Mouse (Mus musculus) midbrain, embryonic 10.5 days (tissue): ENCODE results near the gene Stx18. TPM values are rescaled to one million over a fixed set of nuclear protein-coding genes. Genes with fewer than 3 reads are reported as not detected.

Experiments
- DNase-seq: peaks from one replicate; pipeline ENCODE4 v3.0.0-alpha.2; 2017; ENCODE audit warnings: low spot score
- H3K27ac ChIP-seq: fragments of 300-500 bp; sonication (generic); replicated peaks from 2 replicates; pipeline ENCODE4 v1.5.1; 2016; ENCODE audit warnings: mild to moderate bottlenecking
- H3K27me3 ChIP-seq: fragments of 300-500 bp; sonication (generic); 2 replicates; pipeline ENCODE4 v1.6.1; 2016; ENCODE audit warnings: low read depth, mild to moderate bottlenecking; ENCODE audit not compliant: poor library complexity, severe bottlenecking
- H3K36me3 ChIP-seq: fragments of 300-500 bp; sonication (generic); 2 replicates; pipeline ENCODE4 v1.6.1; 2016; ENCODE audit warnings: mild to moderate bottlenecking, moderate library complexity
- H3K4me1 ChIP-seq: fragments of 300-500 bp; sonication (generic); 2 replicates; pipeline ENCODE4 v1.6.1; 2016
- H3K4me3 ChIP-seq: fragments of 300-500 bp; sonication (generic); 2 replicates; pipeline ENCODE4 v1.5.1; 2016; ENCODE audit warnings: mild to moderate bottlenecking, moderate library complexity
- H3K9me3 ChIP-seq: fragments of 300-500 bp; sonication (generic); replicated peaks from 2 replicates; pipeline ENCODE4 v1.6.1; 2016; ENCODE audit warnings: mild to moderate bottlenecking
- WGBS: fragments of 180-500 bp; shearing (Covaris S2); methylation state at CpG from one replicate; pipeline ENCODE4 v1.1.7; 2016; 5-methylcytosine and 5-hydroxymethylcytosine counted together
- polyA plus RNA-seq: library from polyadenylated mRNA; unstranded; fragments of >200 nt; fragmentation: Nextera tagmentation; extraction: Ambion mirVana; gene quantifications from 2 replicates; pipeline ENCODE4 v1.2.1, GENCODE M21; 2016

Gene Stx18
- polyA plus RNA-seq, 1 experiment from 2014 or later = 55.8 TPM

GRCm38 (mm10) chr5:38114526-38114925 lies 76.0 kb downstream of the Stx18 start:
- H3K4me1 ChIP-seq = no peaks in the 10 kb centered on the region
- H3K27me3 ChIP-seq = no peaks in the 10 kb centered on the region
- H3K36me3 ChIP-seq = peaks cover 43% of the 10 kb centered on the region
- no peak overlapping the region for H3K27ac ChIP-seq
- DNase-seq = no peak
- 96% methylated on average over 2 of the region's 2 CpGs for WGBS
- no peaks in the 10 kb centered on the region for H3K9me3 ChIP-seq
- H3K4me3 ChIP-seq = no peak overlapping the region

GRCm38 (mm10) chr5:38117056-38117455 lies 78.5 kb downstream of the Stx18 start:
- DNase-seq = no peak
- no peaks in the 10 kb centered on the region for H3K9me3 ChIP-seq
- no peaks in the 10 kb centered on the region for H3K27me3 ChIP-seq
- peaks cover 35% of the 10 kb centered on the region for H3K36me3 ChIP-seq
- H3K4me3 ChIP-seq = no peak overlapping the region
- no peak overlapping the region for H3K27ac ChIP-seq
- 77% methylated on average over 1 of the region's 1 CpGs for WGBS
- no peaks in the 10 kb centered on the region for H3K4me1 ChIP-seq

GRCm38 (mm10) chr5:38119268-38119667 lies 80.7 kb downstream of the Stx18 start:
- Histone ChIP-seq H3K4me3 (no peak overlapping the region), H3K27ac (no peak overlapping the region), H3K27me3 (no peaks in the 10 kb centered on the region), H3K4me1 (no peaks in the 10 kb centered on the region), H3K36me3 (peaks cover 43% of the 10 kb centered on the region), H3K9me3 (no peaks in the 10 kb centered on the region)
- 91% methylated on average over 5 of the region's 5 CpGs for WGBS
- no peak for DNase-seq

- H3K27me3 ChIP-seq = no peaks in the 10 kb centered on the region
- 94% methylated on average over 7 of the region's 7 CpGs for WGBS
- H3K9me3 ChIP-seq = no peaks in the 10 kb centered on the region
- H3K4me3 ChIP-seq = no peak overlapping the region
- H3K4me1 ChIP-seq = no peaks in the 10 kb centered on the region
- DNase-seq = no peak
- H3K27ac ChIP-seq = no peak overlapping the region
- H3K36me3 ChIP-seq = peaks cover 33% of the 10 kb centered on the region
These were observed 83.2 kb downstream of the Stx18 start for GRCm38 (mm10) chr5:38121699-38122098.

- Histone ChIP-seq H3K4me3 (no peak overlapping the region), H3K4me1 (no peaks in the 10 kb centered on the region), H3K27me3 (no peaks in the 10 kb centered on the region), H3K27ac (peak overlapping the region; percentile 1; the same call in 1 of the 2 replicates), H3K9me3 (no peaks in the 10 kb centered on the region), H3K36me3 (peaks cover 47% of the 10 kb centered on the region)
- WGBS = 87% methylated on average over 13 of the region's 13 CpGs
- no peak for DNase-seq
These were observed 88.2 kb downstream of the Stx18 start for GRCm38 (mm10) chr5:38126519-38127306.

- no peaks in the 10 kb centered on the region for H3K9me3 ChIP-seq
- no peak overlapping the region for H3K4me3 ChIP-seq
- peaks cover 35% of the 10 kb centered on the region for H3K36me3 ChIP-seq
- H3K4me1 ChIP-seq = no peaks in the 10 kb centered on the region
- H3K27me3 ChIP-seq = no peaks in the 10 kb centered on the region
- H3K27ac ChIP-seq = no peak overlapping the region
- DNase-seq = no peak
- 94% methylated on average over 2 of the region's 2 CpGs for WGBS
These were observed 90.8 kb downstream of the Stx18 start for GRCm38 (mm10) chr5:38129339-38129738.

GRCm38 (mm10) chr5:38136247-38136646 lies 97.7 kb downstream of the Stx18 start:
- Histone ChIP-seq H3K36me3 (peaks cover 67% of the 10 kb centered on the region), H3K4me3 (no peak overlapping the region), H3K4me1 (no peaks in the 10 kb centered on the region), H3K27ac (no peak overlapping the region), H3K27me3 (no peaks in the 10 kb centered on the region), H3K9me3 (no peaks in the 10 kb centered on the region)
- DNase-seq = no peak
- WGBS = 94% methylated on average over 9 of the region's 9 CpGs

GRCm38 (mm10) chr5:38137163-38137562 lies 98.6 kb downstream of the Stx18 start:
- H3K4me1 ChIP-seq = no peaks in the 10 kb centered on the region
- no peak overlapping the region for H3K4me3 ChIP-seq
- peaks cover 76% of the 10 kb centered on the region for H3K36me3 ChIP-seq
- 91% methylated on average over 9 of the region's 9 CpGs for WGBS
- H3K27ac ChIP-seq = no peak overlapping the region
- H3K27me3 ChIP-seq = no peaks in the 10 kb centered on the region
- DNase-seq = no peak
- H3K9me3 ChIP-seq = no peaks in the 10 kb centered on the region

- no peak for DNase-seq
- Histone ChIP-seq H3K27ac (no peak overlapping the region), H3K36me3 (peaks cover 100% of the 10 kb centered on the region), H3K4me3 (no peak overlapping the region), H3K4me1 (no peaks in the 10 kb centered on the region), H3K9me3 (no peaks in the 10 kb centered on the region), H3K27me3 (no peaks in the 10 kb centered on the region)
- 92% methylated on average over 6 of the region's 6 CpGs for WGBS
These were observed 102.4 kb downstream of the Stx18 start for GRCm38 (mm10) chr5:38140893-38141292.

GRCm38 (mm10) chr5:38146524-38146923 lies 108.0 kb downstream of the Stx18 start:
- H3K4me1 ChIP-seq = peaks cover 7% of the 10 kb centered on the region
- no peak overlapping the region for H3K27ac ChIP-seq
- no peaks in the 10 kb centered on the region for H3K9me3 ChIP-seq
- no peak for DNase-seq
- peaks cover 100% of the 10 kb centered on the region for H3K36me3 ChIP-seq
- no peak overlapping the region for H3K4me3 ChIP-seq
- WGBS = 94% methylated on average over 6 of the region's 6 CpGs
- H3K27me3 ChIP-seq = no peaks in the 10 kb centered on the region

GRCm38 (mm10) chr5:38151264-38151663 lies 112.7 kb downstream of the Stx18 start:
- DNase-seq = no peak
- Histone ChIP-seq H3K27ac (no peak overlapping the region), H3K27me3 (no peaks in the 10 kb centered on the region), H3K4me3 (no peak overlapping the region), H3K36me3 (peaks cover 100% of the 10 kb centered on the region), H3K9me3 (no peaks in the 10 kb centered on the region), H3K4me1 (peaks cover 28% of the 10 kb centered on the region)
- WGBS = 59% methylated on average over 3 of the region's 3 CpGs

- H3K27me3 ChIP-seq = peaks cover 5% of the 10 kb centered on the region; the same call in 1 of the 2 replicates
- DNase-seq = no peak
- H3K4me1 ChIP-seq = peaks cover 32% of the 10 kb centered on the region
- no peak overlapping the region for H3K27ac ChIP-seq
- H3K4me3 ChIP-seq = no peak overlapping the region; the same call in 1 of the 2 replicates
- 90% methylated on average over 10 of the region's 10 CpGs for WGBS
- peaks cover 100% of the 10 kb centered on the region for H3K36me3 ChIP-seq
- H3K9me3 ChIP-seq = no peaks in the 10 kb centered on the region
These were observed 113.9 kb downstream of the Stx18 start for GRCm38 (mm10) chr5:38152201-38153108.

- Histone ChIP-seq H3K36me3 (peaks cover 91% of the 10 kb centered on the region), H3K4me3 (no peak overlapping the region), H3K27me3 (peaks cover 7% of the 10 kb centered on the region; the same call in 1 of the 2 replicates), H3K27ac (no peak overlapping the region), H3K4me1 (peaks cover 44% of the 10 kb centered on the region), H3K9me3 (no peaks in the 10 kb centered on the region)
- no peak for DNase-seq
- WGBS = 92% methylated on average over 5 of the region's 5 CpGs
These were observed 115.1 kb downstream of the Stx18 start for GRCm38 (mm10) chr5:38153636-38154035.
